Mouse (Mus musculus) adrenal gland, adult 18-20 months (tissue): ENCODE data around the gene Coro2a. TPM values are rescaled to one million over a fixed set of nuclear protein-coding genes. Genes with fewer than 3 reads are reported as not detected.

Experiments used
- DNase-seq, 2 experiments: peaks; one replicate each; pipeline ENCODE4 v3.0.0; 2021 to 2022; ENCODE audit warnings: low spot score in 2 of 2
- total RNA-seq, 2 experiments: library from RNA; stranded (reverse); gene quantifications; 1 replicate in 1 of 2; 2 replicates in 1 of 2; pipeline ENCODE4 v1.2.3; 2021

The Coro2a gene
- total RNA-seq, 2 experiments from 2014 or later: 2.1 to 2.6 TPM

GRCm38 (mm10) chr4:46487348-46487747 lies 114.7 kb downstream of the Coro2a start:
- DNase-seq: peak in 1 of 2 experiments; percentile 56

Other genes starting within 250 kb of the Coro2a start
- 1 to 10 TPM; 5.5 to 6.6 TPM for gene Trmo, start 212.8 kb downstream of the Coro2a start, total RNA-seq
- not detected for gene Hemgn, start 188.7 kb downstream of the Coro2a start, total RNA-seq
- 100 to 1,000 TPM in 1 of 2 experiments, 10 to 100 TPM in 1; 90.3 to 111 TPM for gene Anp32b, start 151.3 kb downstream of the Coro2a start, total RNA-seq
- 10 to 100 TPM; 29.9 to 35.4 TPM for gene Nans, start 113.0 kb downstream of the Coro2a start, total RNA-seq
- gene Trim14, start 66.1 kb downstream of the Coro2a start, total RNA-seq: 1 to 10 TPM; 4.7 to 5.0 TPM
- 1 to 10 TPM; 1.4 to 3.3 TPM for gene Tbc1d2, start 48.0 kb upstream of the Coro2a start, total RNA-seq